Mouse (Mus musculus) heart, adult 8-10 months (tissue): ENCODE measurements around the gene Rab31. TPM values are rescaled to one million over a fixed set of nuclear protein-coding genes. Genes with fewer than 3 reads are reported as not detected.

ENCODE experiments used
- total RNA-seq, 4 experiments: library from RNA; stranded (reverse); gene quantifications; 2 replicates each; pipeline ENCODE4 v1.2.4; 2022

Gene Rab31
- total RNA-seq, 4 experiments from 2014 or later, result 9.5 to 15.5 (median 12.9) TPM

Other genes with a start within 250 kb of the Rab31 start
- gene Tmem232, start 232.0 kb downstream of the Rab31 start, total RNA-seq, result under 1 TPM in 1 of 4 experiments, not detected in 3; 0.22 TPM
- gene Vapa, start 159.2 kb downstream of the Rab31 start, total RNA-seq, result 10 to 100 TPM; 67.8 to 79.9 (median 75.9) TPM
- under 1 TPM in 2 of 4 experiments, not detected in 2; 0.12 to 0.16 TPM for gene Txndc2, start 130.6 kb downstream of the Rab31 start, total RNA-seq
- 10 to 100 TPM; 33.2 to 39.5 (median 37.6) TPM for gene Ppp4r1, start 9.8 kb upstream of the Rab31 start, total RNA-seq
- gene Ralbp1, start 113.0 kb upstream of the Rab31 start, total RNA-seq, result 10 to 100 TPM; 33.6 to 42.3 (median 34.1) TPM
- 10 to 100 TPM; 69.1 to 85.0 (median 79.8) TPM for gene Twsg1, start 178.5 kb upstream of the Rab31 start, total RNA-seq